Mouse (Mus musculus) embryonic facial prominence, embryonic 13.5 days (tissue): ENCODE results near the gene Rab35. TPM values are rescaled to one million over a fixed set of nuclear protein-coding genes. Genes with fewer than 3 reads are reported as not detected.
A peak's percentile ranks its signal among the peaks of the same experiment; 100 is the strongest.

ENCODE experiments used
- ATAC-seq: fragments of 200-750 bp; cut with Nextera tagmentation; 2 replicates; pipeline ENCODE4 v1.8.0; 2017; ENCODE audit warnings: low read depth; ENCODE audit not compliant: insufficient number of reproducible peaks, insufficient read depth, low FRiP score, low TSS enrichment
- H3K27ac ChIP-seq: fragments of 300-500 bp; sonication (generic); 2 replicates; pipeline ENCODE4 v1.5.1; 2015; ENCODE audit warnings: moderate library complexity, mild to moderate bottlenecking, inconsistent platforms
- H3K27me3 ChIP-seq: fragments of 300-500 bp; sonication (generic); 2 replicates; pipeline ENCODE4 v1.6.1; 2015; ENCODE audit warnings: mild to moderate bottlenecking, inconsistent platforms
- H3K36me3 ChIP-seq: fragments of 300-500 bp; sonication (generic); 2 replicates; pipeline ENCODE4 v1.6.1; 2015; ENCODE audit warnings: mild to moderate bottlenecking, inconsistent platforms
- H3K4me1 ChIP-seq: fragments of 300-500 bp; sonication (generic); 2 replicates; pipeline ENCODE4 v1.6.1; 2015; ENCODE audit warnings: inconsistent platforms
- H3K4me2 ChIP-seq: fragments of 300-500 bp; sonication (generic); 2 replicates; pipeline ENCODE4 v1.6.1; 2015; ENCODE audit warnings: moderate library complexity, mild to moderate bottlenecking, inconsistent platforms
- H3K4me3 ChIP-seq: fragments of 300-500 bp; sonication (generic); 2 replicates; pipeline ENCODE4 v1.5.1; 2015; ENCODE audit warnings: mild to moderate bottlenecking, inconsistent platforms
- H3K9ac ChIP-seq: fragments of 300-500 bp; sonication (generic); 2 replicates; pipeline ENCODE4 v1.6.1; 2015; ENCODE audit warnings: mild to moderate bottlenecking, inconsistent platforms
- H3K9me3 ChIP-seq: fragments of 300-500 bp; sonication (generic); 2 replicates; pipeline ENCODE4 v1.6.1; 2016; ENCODE audit warnings: inconsistent platforms
- WGBS: fragments of 180-500 bp; shearing (Covaris S2); methylation state at CpG from one replicate; pipeline ENCODE4 v1.1.7; 2015; ENCODE audit warnings: mixed read lengths; 5-methylcytosine and 5-hydroxymethylcytosine counted together
- polyA plus RNA-seq: library from polyadenylated mRNA; unstranded; fragments of >200 nt; fragmentation: Nextera tagmentation; extraction: Ambion mirVana; gene quantifications from 2 replicates; pipeline ENCODE4 v1.2.1, GENCODE M21; 2015

Rab35 gene
- polyA plus RNA-seq, 1 experiment from 2014 or later: 13.1 TPM

DNA sequence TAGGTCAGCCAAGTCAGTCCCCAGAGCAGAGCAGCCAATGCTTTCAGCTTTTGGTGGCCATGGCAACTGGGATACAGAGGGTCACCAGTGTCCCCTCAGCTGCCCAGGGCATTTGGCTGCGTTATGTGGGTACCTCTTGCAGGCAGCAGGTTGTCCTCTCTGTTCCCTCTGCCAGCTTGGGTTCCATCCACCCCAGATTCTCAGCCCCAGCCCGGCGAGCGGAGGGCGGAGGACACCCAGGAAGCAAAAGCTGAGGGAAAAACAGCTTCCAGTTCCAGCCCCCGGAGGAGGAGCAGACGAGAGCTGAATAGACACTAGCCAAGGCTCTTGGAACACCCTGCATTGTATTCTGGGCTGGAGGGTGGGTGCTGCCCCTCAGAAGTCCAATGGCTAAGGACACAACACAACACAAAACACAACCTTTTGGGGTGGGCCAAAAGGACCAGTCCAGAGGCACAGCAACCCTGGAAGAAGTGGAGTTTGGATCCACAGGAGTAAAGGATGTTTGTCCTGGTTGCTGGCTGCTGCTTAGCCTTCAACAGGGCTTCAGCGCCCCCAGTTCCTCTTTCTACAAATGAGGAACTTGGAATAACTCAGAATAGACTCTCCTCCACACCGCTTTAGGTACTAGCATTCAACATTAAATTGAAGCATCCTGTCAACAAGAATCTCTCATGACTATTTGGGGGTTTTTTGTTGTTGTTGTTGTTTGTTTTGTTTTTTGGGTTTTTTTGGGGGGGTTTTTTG, 7.8 kb upstream of the Rab35 start:
- Histone ChIP-seq H3K36me3 (peaks cover 42% of the 10 kb centered on the region), H3K27me3 (no peaks in the 10 kb centered on the region), H3K4me3 (no peak overlapping the region), H3K27ac (no peak overlapping the region; the same call in 1 of the 2 replicates), H3K4me1 (no peaks in the 10 kb centered on the region), H3K9me3 (no peaks in the 10 kb centered on the region), H3K4me2 (no peak overlapping the region), H3K9ac (no peak overlapping the region)
- 84% methylated on average over 9 of the region's 9 CpGs for WGBS
- ATAC-seq: no peak

DNA sequence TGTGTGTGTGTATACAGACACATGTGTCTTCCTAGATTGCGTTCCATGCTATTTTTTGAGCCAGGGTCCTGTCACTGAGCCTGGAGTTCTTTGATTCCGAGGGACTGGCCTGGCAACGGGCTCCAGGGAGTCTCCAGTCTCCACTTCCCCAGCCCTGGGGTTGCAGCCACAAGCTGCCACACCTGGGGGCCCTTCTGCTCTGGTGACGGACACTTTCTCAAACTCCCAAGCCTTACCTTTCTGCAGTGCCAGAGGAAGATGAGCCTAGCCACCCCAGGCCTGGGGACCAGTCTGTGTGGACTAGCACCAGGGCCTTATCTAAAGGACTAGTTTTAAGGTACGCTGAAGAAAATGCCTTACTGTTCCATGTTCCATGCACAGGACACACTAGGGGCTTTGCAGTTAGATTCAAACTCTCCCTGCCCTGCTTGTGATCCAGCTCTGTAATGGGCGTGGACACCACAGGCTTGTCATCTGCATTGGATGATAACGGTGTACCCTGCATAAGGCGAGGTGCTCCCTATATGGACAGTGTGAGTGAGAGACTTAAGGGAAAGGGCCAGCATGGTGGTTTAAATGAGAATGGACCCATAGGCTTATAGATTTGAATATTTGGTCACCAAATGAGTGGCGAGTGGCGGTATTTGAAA, 5.3 kb upstream of the Rab35 start:
- Histone ChIP-seq H3K9ac (no peak overlapping the region), H3K9me3 (no peaks in the 10 kb centered on the region), H3K27ac (no peak overlapping the region), H3K27me3 (no peaks in the 10 kb centered on the region), H3K4me3 (no peak overlapping the region), H3K36me3 (peaks cover 17% of the 10 kb centered on the region), H3K4me2 (no peak overlapping the region), H3K4me1 (peaks cover 9% of the 10 kb centered on the region)
- ATAC-seq: no peak
- WGBS: 84% methylated on average over 10 of the region's 10 CpGs

DNA sequence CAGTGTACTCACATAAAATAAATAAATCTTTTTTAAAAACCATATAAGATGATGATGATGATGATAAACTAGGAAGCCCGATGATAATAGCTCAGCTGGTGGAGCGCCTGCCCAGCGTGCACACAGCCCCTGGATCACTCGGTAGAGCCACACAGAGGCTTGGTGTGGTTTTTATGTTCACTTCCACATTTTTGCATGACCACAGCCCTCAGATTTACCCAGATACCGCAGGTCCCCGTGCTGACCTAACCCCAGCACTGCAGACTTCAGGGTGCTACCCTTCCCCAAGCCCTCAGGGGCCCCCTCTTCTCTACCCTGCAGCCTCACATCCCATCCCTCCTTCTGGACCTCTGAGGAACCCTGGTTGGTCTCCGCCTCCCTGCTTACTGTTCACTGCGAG, 3.6 kb upstream of the Rab35 start:
- H3K27ac ChIP-seq: no peak overlapping the region
- WGBS: 68% methylated on average over 8 of the region's 8 CpGs
- H3K27me3 ChIP-seq: no peaks in the 10 kb centered on the region
- ATAC-seq: no peak
- H3K9me3 ChIP-seq: no peaks in the 10 kb centered on the region
- H3K4me1 ChIP-seq: peaks cover 17% of the 10 kb centered on the region
- H3K4me3 ChIP-seq: no peak overlapping the region
- H3K9ac ChIP-seq: 0 out of 2 replicates have a peak overlapping the region, but pooled peaks have one; percentile 21
- peaks cover 7% of the 10 kb centered on the region for H3K36me3 ChIP-seq
- H3K4me2 ChIP-seq: no peak overlapping the region

DNA sequence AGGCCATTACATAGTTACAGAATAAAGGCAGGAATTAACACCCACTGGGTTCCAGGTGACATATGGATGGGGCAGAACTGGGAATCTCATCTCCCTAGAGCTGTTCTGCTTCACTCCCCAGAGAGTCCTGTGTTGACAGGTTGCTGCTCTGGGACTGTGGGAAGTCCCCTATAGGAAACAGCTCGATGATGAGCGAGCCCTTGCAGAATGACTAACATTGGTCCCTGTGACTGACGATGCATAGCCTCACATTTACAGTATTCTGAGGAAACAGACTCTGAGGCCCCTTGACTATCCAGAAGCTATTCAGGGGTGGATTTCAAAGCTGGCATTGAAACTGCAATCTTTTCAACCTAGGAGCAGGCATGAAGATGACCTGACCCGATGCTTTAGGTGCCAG, 2.0 kb upstream of the Rab35 start:
- no peak overlapping the region for H3K4me2 ChIP-seq
- 85% methylated on average over 4 of the region's 4 CpGs for WGBS
- H3K9me3 ChIP-seq: no peaks in the 10 kb centered on the region
- ATAC-seq: no peak
- H3K27ac ChIP-seq: no peak overlapping the region
- 0 out of 2 replicates have a peak, but pooled peaks cover 4% of the 10 kb centered on the region for H3K36me3 ChIP-seq
- no peaks in the 10 kb centered on the region for H3K27me3 ChIP-seq
- H3K4me3 ChIP-seq: no peak overlapping the region
- H3K4me1 ChIP-seq: peaks cover 33% of the 10 kb centered on the region
- H3K9ac ChIP-seq: no peak overlapping the region

DNA sequence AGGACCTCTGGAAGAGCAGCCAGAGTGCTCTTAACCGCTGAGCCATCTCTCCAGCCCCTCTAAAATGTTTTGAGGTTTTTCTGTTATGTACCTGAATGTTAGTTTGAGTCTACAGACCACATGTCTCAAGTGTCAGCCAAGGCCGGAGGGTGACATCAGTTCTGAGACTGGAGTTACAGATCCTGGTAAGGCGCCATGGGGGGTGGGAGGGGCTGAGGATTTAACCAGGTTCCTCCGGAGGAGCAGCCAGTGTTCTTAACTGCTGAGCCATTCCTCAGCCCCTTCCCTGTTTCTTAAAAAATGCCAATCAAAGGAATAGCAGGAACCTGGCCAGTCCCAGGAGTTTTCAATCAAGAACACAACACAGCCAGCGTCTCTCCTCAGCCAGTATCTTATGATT, 1.4 kb upstream of the Rab35 start:
- Histone ChIP-seq H3K36me3 (0 out of 2 replicates have a peak, but pooled peaks cover 4% of the 10 kb centered on the region), H3K9ac (no peak overlapping the region), H3K4me2 (peak overlapping the region; percentile 90), H3K27me3 (no peaks in the 10 kb centered on the region), H3K4me1 (peaks cover 35% of the 10 kb centered on the region), H3K27ac (no peak overlapping the region), H3K4me3 (0 out of 2 replicates have a peak overlapping the region, but pooled peaks have one; percentile 71), H3K9me3 (no peaks in the 10 kb centered on the region)
- ATAC-seq: no peak
- WGBS: 35% methylated on average over 5 of the region's 5 CpGs

DNA sequence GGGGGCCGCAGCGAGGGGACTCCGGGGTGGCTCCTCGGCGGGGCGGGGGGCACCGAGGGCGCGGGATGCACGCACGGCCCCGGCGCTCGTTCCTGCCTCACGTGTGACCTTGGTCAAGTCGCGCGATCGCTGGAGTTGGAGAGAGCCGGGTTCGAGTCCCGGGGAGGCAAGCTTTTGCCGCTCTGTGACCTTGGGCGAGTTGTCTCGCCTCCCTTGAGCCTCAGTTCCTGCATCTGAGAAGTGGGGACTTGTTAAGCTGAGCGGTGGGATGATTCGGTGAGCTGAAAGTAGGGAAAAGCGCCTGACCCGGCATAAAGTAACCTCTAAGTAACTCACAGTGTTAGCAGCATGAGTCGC, 628 bp downstream of the Rab35 start:
- H3K4me1 ChIP-seq: peaks cover 41% of the 10 kb centered on the region
- H3K4me3 ChIP-seq: peak overlapping the region; percentile 71
- peak overlapping the region; percentile 83 for H3K4me2 ChIP-seq
- no peaks in the 10 kb centered on the region for H3K27me3 ChIP-seq
- H3K9ac ChIP-seq: peak overlapping the region; percentile 83
- ATAC-seq: no peak; the same call in 1 of the 2 replicates
- no peaks in the 10 kb centered on the region for H3K9me3 ChIP-seq
- WGBS: 2% methylated on average over 30 of the region's 30 CpGs
- H3K27ac ChIP-seq: peak overlapping the region; percentile 88; the same call in 1 of the 2 replicates
- H3K36me3 ChIP-seq: 0 out of 2 replicates have a peak, but pooled peaks cover 5% of the 10 kb centered on the region

DNA sequence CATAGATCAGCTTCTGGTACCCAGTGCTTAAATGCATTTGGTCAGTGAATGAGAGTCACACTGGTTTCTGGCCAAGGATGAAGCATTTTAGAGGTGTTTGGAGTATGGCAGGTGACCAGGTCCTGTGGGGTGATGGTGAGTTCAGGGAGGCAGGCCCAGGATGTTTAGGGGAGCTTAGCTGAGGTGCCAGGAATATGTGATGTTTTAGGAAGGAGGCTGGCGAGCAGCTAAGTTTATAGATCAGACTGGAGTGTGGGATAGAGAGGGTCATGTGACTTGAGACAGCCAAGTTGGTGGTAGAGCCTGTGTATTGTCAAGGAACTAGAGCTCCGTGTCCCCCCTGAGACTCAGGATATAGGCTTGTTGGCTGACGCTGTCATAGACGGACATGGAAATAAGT, 1.4 kb downstream of the Rab35 start:
- peak overlapping the region; percentile 71 for H3K4me3 ChIP-seq
- no peak for ATAC-seq
- no peaks in the 10 kb centered on the region for H3K9me3 ChIP-seq
- peak overlapping the region; percentile 83 for H3K4me2 ChIP-seq
- 52% methylated on average over 4 of the region's 4 CpGs for whole genome bisulfite sequencing
- peaks cover 41% of the 10 kb centered on the region for H3K4me1 ChIP-seq
- peak overlapping the region; percentile 83 for H3K9ac ChIP-seq
- H3K36me3 ChIP-seq: 0 out of 2 replicates have a peak, but pooled peaks cover 13% of the 10 kb centered on the region
- H3K27me3 ChIP-seq: no peaks in the 10 kb centered on the region
- no peak overlapping the region for H3K27ac ChIP-seq

DNA sequence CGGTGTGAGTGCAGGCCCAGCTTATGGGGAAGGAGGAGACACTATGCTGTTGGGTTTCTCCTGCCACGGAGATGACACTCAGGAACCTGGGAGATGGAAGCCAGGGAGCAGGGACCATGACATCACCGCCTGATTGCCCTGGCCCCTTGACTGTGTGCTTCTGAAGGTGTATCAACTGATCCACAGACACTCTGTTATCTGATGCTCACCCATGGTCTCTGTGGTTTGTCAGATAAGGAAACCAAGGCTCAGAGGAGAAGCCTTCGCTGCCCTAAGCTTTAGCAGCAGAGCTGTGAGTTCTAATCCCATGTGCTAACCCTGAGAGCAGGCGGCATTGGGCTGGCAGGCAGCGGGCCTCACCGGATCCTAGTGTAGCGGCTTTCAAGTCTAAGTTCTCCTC, 2.3 kb downstream of the Rab35 start:
- ATAC-seq: no peak

DNA sequence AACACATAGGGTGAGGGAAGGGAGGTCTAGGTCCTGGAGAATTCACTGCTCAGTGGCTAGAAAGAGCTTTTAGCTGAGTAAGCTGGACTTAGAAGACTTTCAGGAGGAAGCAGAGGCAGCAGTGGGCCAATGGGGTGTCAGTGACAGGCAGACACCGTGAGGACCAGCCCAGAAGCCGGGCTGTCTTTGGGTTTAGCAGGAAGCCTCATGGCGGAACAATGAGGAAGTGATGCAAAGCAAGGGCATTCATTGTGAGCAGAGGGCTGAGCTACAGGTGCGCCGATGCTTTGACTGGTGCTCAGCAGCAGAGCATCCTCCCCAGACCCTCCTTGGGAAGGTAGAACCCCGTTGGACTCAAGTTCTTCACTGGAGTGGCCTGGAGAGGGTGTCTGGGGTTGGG, 3.8 kb downstream of the Rab35 start:
- Histone ChIP-seq H3K27me3 (no peaks in the 10 kb centered on the region), H3K27ac (0 out of 2 replicates have a peak overlapping the region, but pooled peaks have one; percentile 2), H3K4me2 (no peak overlapping the region), H3K9me3 (no peaks in the 10 kb centered on the region), H3K36me3 (peaks cover 37% of the 10 kb centered on the region), H3K9ac (no peak overlapping the region), H3K4me3 (no peak overlapping the region), H3K4me1 (peaks cover 37% of the 10 kb centered on the region)
- WGBS: 73% methylated on average over 6 of the region's 6 CpGs
- no peak for ATAC-seq

More for the DNA sequence above, 2.3 kb downstream of the Rab35 start:
- Histone ChIP-seq H3K36me3 (peaks cover 22% of the 10 kb centered on the region), H3K4me1 (peaks cover 41% of the 10 kb centered on the region), H3K4me2 (no peak overlapping the region), H3K9ac (no peak overlapping the region), H3K4me3 (no peak overlapping the region), H3K27me3 (no peaks in the 10 kb centered on the region), H3K9me3 (no peaks in the 10 kb centered on the region), H3K27ac (no peak overlapping the region)
- WGBS: 92% methylated on average over 8 of the region's 8 CpGs

DNA sequence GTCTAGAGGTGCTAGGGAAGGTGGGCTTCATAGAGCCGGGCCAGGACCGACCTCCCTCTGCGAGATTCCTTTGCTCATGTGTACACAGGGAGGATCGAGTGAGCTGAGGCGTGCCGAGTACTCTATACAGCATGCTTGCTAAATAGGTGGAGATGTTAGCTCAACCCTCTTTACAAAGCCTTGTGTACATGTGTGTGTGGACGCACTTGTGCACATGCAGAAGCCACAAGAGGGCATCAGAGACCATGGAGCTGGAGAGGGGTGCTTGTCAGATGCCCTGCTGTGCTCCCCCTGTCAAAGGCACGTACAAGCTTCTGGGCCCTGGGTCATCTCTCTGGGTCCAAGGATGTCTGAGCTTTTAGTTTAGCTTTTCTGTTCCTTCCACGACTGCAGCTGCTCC, 12.5 kb downstream of the Rab35 start:
- H3K9me3 ChIP-seq: no peaks in the 10 kb centered on the region
- H3K27ac ChIP-seq: no peak overlapping the region
- no peak overlapping the region for H3K4me2 ChIP-seq
- no peak overlapping the region for H3K9ac ChIP-seq
- no peak overlapping the region for H3K4me3 ChIP-seq
- WGBS: 90% methylated on average over 9 of the region's 9 CpGs
- H3K4me1 ChIP-seq: peaks cover 3% of the 10 kb centered on the region; the same call in 1 of the 2 replicates
- no peak for ATAC-seq
- peaks cover 91% of the 10 kb centered on the region for H3K36me3 ChIP-seq
- H3K27me3 ChIP-seq: no peaks in the 10 kb centered on the region

DNA sequence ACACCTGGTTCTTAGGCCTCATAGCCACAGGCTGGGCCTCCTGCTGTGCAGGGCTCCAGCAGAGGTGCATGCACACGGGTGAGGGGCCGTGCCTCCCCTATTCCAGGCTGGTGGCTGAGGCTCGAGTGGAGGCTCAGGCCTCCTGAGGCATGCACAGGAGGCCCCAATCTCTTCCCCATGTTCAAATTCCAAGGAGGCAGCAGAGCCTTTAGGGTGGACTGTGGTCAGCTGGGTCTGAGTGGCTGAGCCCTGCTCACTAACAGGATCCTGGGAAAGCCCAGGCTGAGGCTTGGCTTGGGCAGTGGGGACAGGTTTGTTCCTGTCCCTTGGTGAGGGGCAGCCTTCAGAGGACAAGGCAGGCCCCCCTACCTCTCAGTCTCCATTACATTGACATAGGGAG, 17.2 kb downstream of the Rab35 start:
- H3K9me3 ChIP-seq: no peaks in the 10 kb centered on the region
- H3K4me3 ChIP-seq: no peak overlapping the region
- H3K36me3 ChIP-seq: peaks cover 46% of the 10 kb centered on the region
- H3K27me3 ChIP-seq: no peaks in the 10 kb centered on the region
- peak overlapping the region; percentile 51; the same call in 1 of the 2 replicates for H3K9ac ChIP-seq
- ATAC-seq: no peak
- H3K27ac ChIP-seq: no peak overlapping the region
- 63% methylated on average over 3 of the region's 3 CpGs for WGBS
- no peak overlapping the region for H3K4me2 ChIP-seq
- H3K4me1 ChIP-seq: peaks cover 12% of the 10 kb centered on the region

DNA sequence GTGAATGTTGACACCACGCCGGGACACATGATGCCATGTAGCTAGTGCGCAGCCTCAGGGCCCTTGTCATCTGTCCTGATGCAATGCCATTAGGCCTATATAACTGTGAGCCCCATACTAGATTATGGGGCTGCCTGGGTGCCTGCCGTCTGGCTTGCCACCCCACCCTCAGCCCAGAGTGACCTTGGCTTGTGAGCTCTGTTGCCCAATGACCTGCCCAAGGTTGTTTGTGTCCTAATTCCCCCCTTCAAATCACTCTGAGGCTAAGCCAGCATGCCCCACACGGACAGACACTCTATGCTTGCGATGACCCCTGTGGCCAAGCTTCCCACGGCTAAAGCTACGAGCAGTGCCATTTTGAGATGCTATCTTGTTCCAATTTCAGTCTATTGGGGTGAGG, 18.0 kb downstream of the Rab35 start:
- WGBS: 88% methylated on average over 8 of the region's 8 CpGs
- no peaks in the 10 kb centered on the region for H3K27me3 ChIP-seq
- H3K27ac ChIP-seq: no peak overlapping the region
- no peak overlapping the region for H3K4me3 ChIP-seq
- no peak overlapping the region for H3K4me2 ChIP-seq
- ATAC-seq: no peak
- H3K4me1 ChIP-seq: peaks cover 12% of the 10 kb centered on the region
- H3K9ac ChIP-seq: no peak overlapping the region
- H3K36me3 ChIP-seq: peaks cover 38% of the 10 kb centered on the region
- no peaks in the 10 kb centered on the region for H3K9me3 ChIP-seq
